Mouse (Mus musculus) ovary, adult 18-20 months (tissue): ENCODE measurements around the gene Rhag.

Source experiments
- DNase-seq: peaks from one replicate; pipeline ENCODE4 v3.0.0; 2022; ENCODE audit warnings: low spot score, mixed read lengths

Rhag gene

DNA sequence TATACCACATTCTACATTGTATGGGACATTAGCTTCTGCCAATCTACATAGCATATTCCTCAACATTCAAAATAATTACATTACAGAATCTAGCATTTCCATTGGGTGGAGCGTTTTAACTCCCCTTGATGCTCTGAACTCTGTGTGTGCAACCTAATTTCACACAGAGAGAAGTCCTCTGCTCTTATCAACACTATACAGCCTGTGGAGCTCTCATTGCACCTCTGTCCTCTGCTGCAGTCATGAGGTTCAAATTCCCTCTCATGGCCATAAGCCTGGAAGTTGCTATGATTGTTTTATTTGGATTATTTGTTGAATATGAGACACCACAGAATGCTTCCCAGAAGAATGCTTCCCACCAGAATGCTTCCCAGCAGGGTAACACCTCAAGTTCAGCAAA lies at the start of gene Rhag:
Gene Rhag, plus strand, starts transcription at position 193 of the 400 bp plus-strand sequence.
- no peak for DNase-seq

DNA sequence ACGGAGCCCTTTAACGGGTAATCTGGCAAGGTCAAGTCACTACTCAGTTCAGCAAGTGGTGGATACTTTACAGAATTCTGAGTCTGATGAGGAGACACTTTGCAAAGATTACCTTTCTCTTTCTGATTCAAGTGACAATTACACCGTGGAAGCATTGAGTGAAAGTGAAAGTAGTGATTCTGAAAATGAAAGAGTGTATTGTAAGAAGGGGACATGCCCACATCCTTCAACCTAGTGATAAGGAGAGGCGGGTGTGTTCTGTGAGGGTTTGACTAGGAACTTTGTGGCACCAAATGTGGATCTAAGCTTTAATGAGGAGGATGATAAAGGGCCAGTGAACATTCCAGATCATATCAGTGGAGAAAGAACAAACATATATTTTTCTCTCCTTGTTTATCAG lies 47.3 kb upstream of the Rhag start:
- DNase-seq = no peak

- no peak for DNase-seq
Observed at GRCm38 (mm10) chr17:40767120-40767519, 43.8 kb upstream of the Rhag start.

- DNase-seq = no peak
Observed at GRCm38 (mm10) chr17:40789877-40790276, 21.0 kb upstream of the Rhag start.

DNA sequence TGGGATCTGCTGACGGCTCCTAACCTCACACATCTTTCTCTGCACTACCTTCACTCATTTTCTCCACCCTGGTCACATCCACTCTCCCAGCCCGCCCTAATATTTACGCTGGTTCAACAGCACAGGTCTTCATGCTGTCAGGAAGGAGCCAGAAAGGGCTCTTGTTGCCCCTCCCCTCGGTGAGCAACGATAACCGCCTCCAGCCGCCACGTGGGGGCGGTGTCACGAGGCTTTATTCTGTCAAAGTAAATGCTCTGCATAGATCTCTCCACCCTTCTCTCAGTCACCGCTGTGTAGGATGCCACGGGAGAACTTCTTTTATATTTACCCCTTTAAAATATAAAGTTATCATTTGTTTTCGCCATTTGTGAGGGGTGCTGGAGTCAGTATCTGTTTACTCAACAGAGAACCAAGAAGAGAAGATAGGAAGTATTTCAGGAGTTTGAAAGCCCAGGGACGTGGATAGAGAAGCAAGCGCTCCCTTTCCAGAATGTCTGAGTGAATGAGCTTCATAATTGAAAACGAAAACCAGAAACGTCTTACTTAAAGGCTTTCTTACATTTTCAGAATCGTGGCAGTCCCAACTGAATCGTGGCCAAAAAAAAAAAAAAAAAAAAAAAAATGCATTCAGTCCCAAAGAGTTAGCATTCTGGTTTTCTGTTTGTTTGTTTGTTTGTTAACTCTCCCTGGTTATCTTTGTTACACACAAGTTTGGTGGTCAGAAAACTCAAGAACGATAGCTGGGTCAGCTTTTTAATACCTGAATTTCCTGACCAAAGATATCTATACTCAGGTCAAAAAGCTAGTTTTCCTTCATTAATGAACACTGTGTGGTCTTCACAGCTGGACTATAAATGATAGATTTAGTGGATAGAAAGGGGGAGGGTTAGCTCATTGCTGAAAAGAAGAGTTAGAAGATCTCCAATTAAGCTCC lies 16.7 kb upstream of the Rhag start:
- no peak for DNase-seq

- DNase-seq = no peak
Observed at GRCm38 (mm10) chr17:40802707-40803340, 8.1 kb upstream of the Rhag start.

- DNase-seq = no peak
Observed at GRCm38 (mm10) chr17:40806550-40806949, 4.4 kb upstream of the Rhag start.

DNA sequence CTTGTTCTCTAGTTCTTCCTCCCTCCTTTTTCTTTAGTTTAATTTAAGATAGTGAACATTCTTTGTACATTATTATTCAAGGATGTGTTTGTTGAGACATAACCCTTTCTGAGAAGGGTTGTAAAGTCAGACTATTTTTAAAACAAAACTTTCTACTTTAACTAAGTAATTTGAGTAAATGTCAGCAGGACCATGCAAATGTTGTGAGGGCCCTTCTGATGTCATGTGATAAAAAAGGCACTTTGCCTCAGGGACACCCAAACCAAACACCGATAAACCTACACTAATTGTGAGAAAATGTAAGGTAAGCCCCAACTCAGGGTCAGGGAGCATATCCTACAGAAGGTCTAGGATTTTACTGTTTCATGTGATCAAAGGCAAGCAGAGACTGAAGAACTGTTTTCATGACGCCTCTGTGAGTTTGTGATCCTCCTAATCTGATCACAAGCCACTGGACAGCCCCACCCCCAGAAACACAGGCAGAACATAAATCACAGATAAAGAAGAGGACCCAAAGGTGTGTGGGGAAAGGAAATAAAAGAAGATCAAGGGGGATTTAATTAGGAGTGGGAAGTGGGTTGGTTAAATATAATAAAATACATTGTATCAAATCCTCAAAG lies 3.9 kb upstream of the Rhag start, which contains the start of gene Crisp2:
Gene Crisp2, minus strand, starts transcription at position 51 of the 620 bp plus-strand sequence.
- DNase-seq = no peak

DNA sequence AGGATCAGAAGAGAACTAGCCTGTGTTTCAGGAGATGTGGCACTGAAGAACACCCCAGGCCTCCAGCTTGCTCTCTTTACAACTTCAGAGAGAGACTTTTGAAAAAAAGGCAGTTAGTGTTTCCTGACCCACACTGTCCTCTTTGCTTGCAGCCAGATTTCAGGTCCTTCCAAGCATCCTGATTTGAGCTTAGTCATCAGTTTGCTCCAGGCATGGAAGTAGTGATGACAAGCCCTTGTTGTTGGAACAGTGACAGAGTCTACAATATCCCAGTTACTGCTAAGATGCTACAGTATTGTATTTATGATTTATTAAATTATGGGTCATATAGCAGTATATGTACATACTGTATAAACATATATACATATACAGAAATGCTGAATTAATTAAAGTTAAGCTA lies 2.9 kb upstream of the Rhag start:
- DNase-seq = no peak

DNA sequence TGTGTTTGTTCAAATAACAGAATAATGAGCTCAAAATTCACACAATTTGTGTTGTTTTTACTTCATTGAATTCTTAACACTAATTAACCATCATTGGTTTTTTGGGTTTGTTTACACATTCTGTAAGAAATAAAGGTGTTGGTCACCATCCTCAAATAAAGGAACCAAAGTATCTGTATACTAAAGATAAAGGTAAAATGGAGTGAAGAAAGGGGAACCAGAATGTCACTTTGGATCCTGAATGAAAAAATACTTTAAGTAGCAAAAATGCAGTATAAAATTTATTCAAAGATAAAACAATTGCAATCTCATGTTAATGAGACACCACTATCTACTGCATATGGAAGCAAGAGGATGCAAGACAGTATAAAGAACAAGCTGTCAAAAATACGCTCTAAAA lies 634 bp downstream of the Rhag start:
- no peak for DNase-seq

GRCm38 (mm10) chr17:40812259-40812658 lies 1.3 kb downstream of the Rhag start:
- no peak for DNase-seq

- DNase-seq = no peak
Observed at GRCm38 (mm10) chr17:40817340-40817943, 6.5 kb downstream of the Rhag start.

DNA sequence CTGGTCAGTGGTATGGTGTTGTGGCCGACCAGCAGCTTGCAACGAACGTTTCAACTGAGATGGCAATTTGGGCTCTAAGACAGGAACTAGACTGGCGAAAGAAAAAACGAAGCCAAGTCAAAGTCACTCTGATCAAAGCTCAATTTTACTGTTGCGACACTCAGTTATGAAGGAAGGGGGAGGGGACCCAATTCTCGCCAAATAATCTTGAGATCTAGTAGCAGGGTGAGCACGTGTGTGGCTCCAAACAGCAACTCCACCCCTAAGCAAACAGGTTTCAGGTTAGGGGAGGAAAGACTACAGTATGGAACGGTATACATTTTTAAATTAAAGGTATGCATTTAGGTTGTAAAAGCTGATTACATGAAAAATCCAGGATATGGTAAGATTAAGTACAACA lies 10.6 kb downstream of the Rhag start:
- DNase-seq = no peak

GRCm38 (mm10) chr17:40823817-40824216 lies 12.9 kb downstream of the Rhag start:
- no peak for DNase-seq

DNA sequence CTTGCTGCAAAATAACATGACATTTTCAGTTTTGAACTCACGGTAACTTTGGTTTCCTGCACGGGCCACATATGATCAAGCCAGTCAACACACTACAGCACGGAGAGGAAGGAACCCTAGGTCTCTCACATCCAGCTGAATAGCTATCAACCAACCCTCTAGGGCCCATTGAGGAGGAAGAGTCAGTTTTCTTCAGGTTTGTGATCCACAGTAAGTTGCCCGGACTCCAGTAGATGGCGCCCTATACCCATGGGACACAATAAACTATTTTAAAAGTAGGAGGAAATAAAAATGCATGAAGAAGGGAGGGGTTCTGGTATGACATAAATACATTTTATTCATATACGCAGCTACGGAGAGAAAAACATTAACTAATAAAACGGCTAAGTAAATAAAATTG lies 13.6 kb downstream of the Rhag start:
- DNase-seq = no peak

GRCm38 (mm10) chr17:40831870-40832269 lies 20.9 kb downstream of the Rhag start:
- DNase-seq = no peak

DNA sequence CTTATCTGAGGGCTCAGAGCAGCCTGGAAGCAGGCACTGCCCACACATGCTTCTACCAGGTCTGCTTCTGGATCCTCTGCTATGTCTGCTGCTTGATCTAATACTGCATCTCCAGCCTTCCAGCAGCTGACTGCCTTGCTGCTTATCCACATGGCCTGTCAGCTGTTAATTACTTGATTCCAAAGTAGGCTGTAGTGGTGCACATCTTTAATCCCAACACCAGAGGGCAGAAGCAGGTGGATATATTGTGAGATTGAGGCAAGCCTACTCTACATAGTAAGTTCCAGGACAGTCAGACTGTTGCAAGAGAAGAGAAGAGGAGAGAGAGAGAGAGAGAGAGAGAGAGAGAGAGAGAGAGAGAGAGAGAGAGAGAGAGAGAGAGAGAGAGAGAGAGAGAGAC lies 26.4 kb downstream of the Rhag start:
- DNase-seq = no peak

DNA sequence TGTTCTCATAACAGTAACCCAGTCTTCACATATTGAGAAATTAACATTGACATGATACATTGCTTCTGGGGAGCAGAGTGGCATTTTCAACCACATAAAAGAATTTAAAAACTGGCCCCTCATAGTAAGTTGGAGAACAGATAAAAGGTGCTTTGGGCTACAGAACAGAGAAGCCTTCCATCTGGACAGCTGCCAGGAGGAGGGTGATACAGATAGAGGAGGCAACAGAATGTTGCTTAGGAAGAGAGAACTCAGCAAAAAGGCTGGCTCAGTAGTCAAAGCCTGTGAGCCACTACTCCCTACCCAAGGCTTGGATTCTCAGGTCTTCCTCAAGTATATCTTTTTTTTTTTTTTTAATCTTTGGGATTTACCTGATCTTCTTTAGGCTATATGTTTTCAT lies 44.1 kb downstream of the Rhag start:
- no peak for DNase-seq

DNA sequence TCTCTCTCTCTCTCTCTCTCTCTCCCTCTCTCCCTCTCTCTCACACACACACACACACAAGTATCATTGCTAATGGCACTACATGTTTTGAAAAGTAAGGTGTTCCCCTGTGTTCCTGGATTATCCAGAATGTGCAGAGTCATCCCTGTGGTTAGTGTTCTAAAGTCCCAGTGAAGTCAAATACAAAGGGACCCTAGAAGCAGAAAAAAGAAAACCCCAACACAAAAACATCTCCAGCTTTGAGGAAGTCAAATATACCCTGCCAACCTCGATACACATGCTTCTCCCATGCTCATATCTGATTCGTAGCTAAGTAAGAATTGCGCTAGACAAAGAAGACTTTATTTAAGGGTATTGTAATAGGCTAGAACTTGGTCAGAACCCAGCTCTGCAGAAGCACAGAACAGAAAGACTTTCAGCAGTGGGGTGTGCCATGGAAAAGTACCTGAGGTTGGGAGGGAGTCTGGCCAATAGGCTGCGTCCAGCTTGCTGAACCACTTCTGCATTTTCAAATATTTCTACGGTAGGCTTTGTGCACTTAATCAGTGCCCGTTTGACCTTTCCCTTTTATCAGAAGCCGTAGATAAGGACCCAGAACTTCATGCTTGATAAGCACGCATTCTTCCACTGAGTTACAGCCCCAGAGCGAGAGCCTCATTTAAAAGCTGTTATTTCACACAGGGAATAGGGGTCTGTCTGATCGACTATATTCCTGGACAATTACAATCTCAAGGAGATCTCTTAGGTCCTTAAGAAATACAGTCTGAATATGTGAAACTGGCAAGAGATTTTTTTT lies 58.2 kb downstream of the Rhag start:
- no peak for DNase-seq

GRCm38 (mm10) chr17:40872626-40873025 lies 61.7 kb downstream of the Rhag start:
- DNase-seq = no peak

GRCm38 (mm10) chr17:40873582-40874011 lies 62.7 kb downstream of the Rhag start:
- DNase-seq = no peak

DNA sequence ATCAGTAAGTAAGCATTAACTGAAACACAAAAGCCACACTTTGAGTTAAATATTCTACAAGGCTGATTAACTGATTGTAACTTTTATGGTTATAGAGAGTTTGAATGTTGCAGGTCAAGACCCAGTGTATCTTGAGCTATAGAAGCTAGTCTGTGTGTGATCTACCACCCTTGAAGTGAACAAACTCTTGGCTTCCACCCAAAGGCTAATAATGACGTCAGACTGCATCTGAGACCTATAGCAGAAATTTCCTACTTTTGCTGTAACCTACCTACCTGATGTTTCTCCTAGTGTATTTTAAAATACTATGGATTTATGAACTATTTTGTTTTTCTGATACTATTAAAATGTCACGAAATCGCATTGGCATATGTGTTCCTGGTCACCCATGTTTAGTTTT lies 63.8 kb downstream of the Rhag start:
- no peak for DNase-seq
